Mouse (Mus musculus): ENCODE measurements around the gene Aoc2. TPM values are rescaled to one million over a fixed set of nuclear protein-coding genes. Genes with fewer than 3 reads are reported as not detected.
A peak's percentile ranks its signal among the peaks of the same experiment; 100 is the strongest.
"Not testable (repeated sequence)": the region's sequence is repeated elsewhere in the genome, so short reads cannot be mapped to it uniquely, and the experiment has no call there.

The Aoc2 gene
- total and polyA plus RNA-seq, 3 experiments: 12.1 to 21.1 TPM; not detected in 1

GRCm38 (mm10) chr11:101316501-101316917, 8.4 kb upstream of the Aoc2 start (continued):
- TF ChIP-seq MAZ (IDR thresholded peaks at IDR 0.05; ENCODE audit: low read depth, low read length): no peak
- TF ChIP-seq E2F4 (IDR thresholded peaks at IDR 0.05; ENCODE audit: borderline replicate concordance, low read depth, low read length): no peak
- TF ChIP-seq KAT2A (conservative IDR thresholded peaks at IDR 0.05; ENCODE audit: low read depth, low read length): no peak
- no peak for TF ChIP-seq CHD2 (IDR thresholded peaks at IDR 0.05; ENCODE audit: low read length)
- no peak for TF ChIP-seq UBTF (IDR thresholded peaks at IDR 0.05; ENCODE audit: borderline replicate concordance, insufficient read depth, low read depth, low read length)
- TF ChIP-seq EP300 (IDR thresholded peaks at IDR 0.05; ENCODE audit: low read depth in 1 of 2, low read length in 2 of 2): no peak
- TF ChIP-seq ZC3H11A (IDR thresholded peaks at IDR 0.05; ENCODE audit: low read depth, low read length): no peak

DNA sequence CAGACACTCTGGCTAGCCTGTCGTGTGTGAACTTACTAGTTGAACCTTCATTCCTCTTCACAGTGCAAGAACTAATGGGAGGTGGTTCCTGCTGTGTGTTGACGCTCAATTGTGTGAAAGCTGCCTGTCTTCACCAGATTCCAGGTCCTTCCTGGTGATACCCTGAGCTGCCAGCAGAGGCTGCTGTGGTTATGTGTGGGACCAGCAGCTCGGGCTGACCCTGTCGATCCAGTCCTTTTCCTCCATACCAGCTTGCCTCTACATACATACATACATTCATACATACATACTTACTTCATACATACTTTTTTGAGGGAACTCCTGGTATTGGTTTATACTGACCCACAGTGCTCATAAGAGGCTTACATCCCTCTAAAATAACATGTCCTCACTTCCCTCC, 1.3 kb upstream of the Aoc2 start:
- peak; percentile 74 to 81 (median 77) for TF ChIP-seq CTCF (IDR thresholded peaks at IDR 0.05 in 2 of 3, conservative IDR thresholded peaks at IDR 0.05 in 1 of 3; ENCODE audit: control insufficient read depth in 1 of 3, insufficient read depth in 1 of 3, low read depth in 2 of 3, low read length in 3 of 3, poor library complexity in 1 of 3, severe bottlenecking in 1 of 3)
- no peak for TF ChIP-seq MAFK (IDR thresholded peaks at IDR 0.05; ENCODE audit: borderline replicate concordance, low read depth, low read length)
- no peak for TF ChIP-seq POLR2AphosphoS2 (IDR thresholded peaks at IDR 0.05; ENCODE audit: low read length)
- no peak for TF ChIP-seq KAT2A (conservative IDR thresholded peaks at IDR 0.05; ENCODE audit: low read depth, low read length)
- TF ChIP-seq SMC3 (IDR thresholded peaks at IDR 0.05; ENCODE audit: low read depth, low read length): peak; percentile 66
- 0 out of 2 replicates have a peak, but pooled peaks have one; percentile 4 for TF ChIP-seq ZC3H11A (IDR thresholded peaks at IDR 0.05; ENCODE audit: low read depth, low read length)
- no peak for TF ChIP-seq E2F4 (IDR thresholded peaks at IDR 0.05; ENCODE audit: borderline replicate concordance, low read depth, low read length)
- TF ChIP-seq RAD21 (IDR thresholded peaks at IDR 0.05; ENCODE audit: low read depth, low read length): peak; percentile 57
- TF ChIP-seq ELF1 (IDR thresholded peaks at IDR 0.05; ENCODE audit: low read depth, low read length): no peak
- TF ChIP-seq POLR2A (IDR thresholded peaks at IDR 0.05; ENCODE audit: control insufficient read depth in 1 of 2, insufficient read depth in 1 of 2, low read depth in 1 of 2, low read length in 2 of 2, poor library complexity in 1 of 2): 0 out of 4 replicates have a peak, but pooled peaks of 1 of the 2 experiments have one; percentile 9
- H3K4me1 ChIP-seq (ENCODE audit: control insufficient read depth in 1 of 2, insufficient read depth in 2 of 2, low read length in 2 of 2): 0 out of 4 replicates have a peak, but pooled peaks cover 0 to under 1% of the 10 kb centered on the region in 2 experiments
- no peak overlapping the region for H3K9ac ChIP-seq (ENCODE audit: control insufficient read depth, low read depth, low read length, poor library complexity, severe bottlenecking)
- no peaks in the 10 kb centered on the region for H3K27me3 ChIP-seq (ENCODE audit: control insufficient read depth in 1 of 2, insufficient read depth in 2 of 2, low read length in 2 of 2)
- DNase-seq (ENCODE audit: low read depth, low spot score): peak; percentile 70
- no peak overlapping the region for H3K27ac ChIP-seq (ENCODE audit: control insufficient read depth, low read depth, low read length)
- H3K36me3 ChIP-seq (ENCODE audit: control insufficient read depth in 1 of 2, insufficient read depth in 2 of 2, low read length in 2 of 2): peaks cover 4 to 29% of the 10 kb centered on the region in 2 experiments
- H3K79me2 ChIP-seq (ENCODE audit: control insufficient read depth, insufficient read depth, low read length, poor library complexity): peaks cover 7% of the 10 kb centered on the region
- H3K9me3 ChIP-seq (replicated peaks; ENCODE audit: insufficient read depth, low read length): no peaks in the 10 kb centered on the region
- no peak overlapping the region for H3K4me3 ChIP-seq (ENCODE audit: control insufficient read depth in 1 of 2, insufficient read depth in 1 of 2, low read depth in 2 of 2, low read length in 2 of 2)

GRCm38 (mm10) chr11:101325201-101325600, 338 bp downstream of the Aoc2 start:
- DNase-seq (ENCODE audit: low read depth, low spot score); H3K4me1 ChIP-seq (ENCODE audit: control insufficient read depth in 1 of 2, insufficient read depth in 2 of 2, low read length in 2 of 2); H3K27ac ChIP-seq (ENCODE audit: control insufficient read depth, low read depth, low read length); H3K27me3 ChIP-seq (ENCODE audit: control insufficient read depth in 1 of 2, insufficient read depth in 2 of 2, low read length in 2 of 2); H3K79me2 ChIP-seq (ENCODE audit: control insufficient read depth, insufficient read depth, low read length, poor library complexity); H3K4me3 ChIP-seq (ENCODE audit: control insufficient read depth in 1 of 2, insufficient read depth in 1 of 2, low read depth in 2 of 2, low read length in 2 of 2); H3K9ac ChIP-seq (ENCODE audit: control insufficient read depth, low read depth, low read length, poor library complexity, severe bottlenecking); H3K9me3 ChIP-seq (replicated peaks; ENCODE audit: insufficient read depth, low read length): not testable (repeated sequence)
- peaks cover 0 to 16% of the 10 kb centered on the region in 2 experiments; a peak in 2 of 4 replicates for H3K36me3 ChIP-seq (ENCODE audit: control insufficient read depth in 1 of 2, insufficient read depth in 2 of 2, low read length in 2 of 2)
